Mouse (Mus musculus) lung, adult 18-20 months (tissue): ENCODE results near the gene Gm21366.
"Not testable (repeated sequence)": the region's sequence is repeated elsewhere in the genome, so short reads cannot be mapped to it uniquely, and the experiment has no call there.

Experiments
- DNase-seq, 2 experiments: peaks; one replicate each; pipeline ENCODE4 v3.0.0; 2022; ENCODE audit warnings: mixed read lengths in 2 of 2

Gene Gm21366

GRCm38 (mm10) chrY:22861156-22861555 lies at the start of gene Gm21366:
TSS of gene Gm21366 (minus strand) at chrY:22861256.
- not testable (repeated sequence) for DNase-seq
